ENCODE assay signal across 15 mouse cellular contexts in the genomic region with DNA sequence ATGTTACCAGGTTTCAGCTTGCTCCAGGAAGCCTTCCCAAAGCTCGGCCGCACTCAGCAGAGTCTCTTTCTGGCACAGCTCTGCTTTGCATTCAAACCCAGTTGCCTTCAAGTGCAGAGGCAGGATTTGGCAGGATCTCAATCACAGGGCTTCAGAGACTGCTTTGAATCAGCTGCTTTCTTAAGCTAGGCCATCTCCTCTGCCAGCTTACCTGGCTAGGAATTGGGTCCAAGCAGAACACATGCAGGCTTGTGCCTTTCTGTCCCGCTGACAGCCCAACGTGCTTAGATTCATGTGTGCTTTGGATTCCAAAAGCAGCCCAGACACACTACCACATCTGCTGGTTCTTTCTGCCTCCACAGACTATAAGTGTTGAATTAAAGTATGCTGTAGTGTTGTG. TPM values are rescaled to one million over a fixed set of nuclear protein-coding genes. Genes with fewer than 3 reads are reported as not detected.
DNase-seq lines count a peak whose midpoint lies in the region; ATAC-seq and TF ChIP-seq lines count a peak whose summit lies in the region.
"Had no signal": no experiment of that assay in that cellular context is flagged by ENCODE, and none has a peak within 500 bp of the region (broad histone marks: within the 10 kb centered on the region; RNA-seq: fewer than 3 reads in every experiment).

No protein-coding gene starts in this region.

- no peak overlapping the region for H3K27ac ChIP-seq in hindbrain, embryonic 16.5 days (ENCODE audit: low read depth, low read length)
- no peak overlapping the region for H3K27ac ChIP-seq in hindbrain, embryonic 10.5 days
- H3K27ac ChIP-seq in kidney, adult 2 months (ENCODE audit: insufficient read depth, low read depth, low read length): no peak overlapping the region
- H3K27ac ChIP-seq: heart, embryonic 13.5 days; limb, embryonic 13.5 days; macrophage; neural tube, embryonic 13.5 days had no signal

- ATAC-seq in hindbrain, embryonic 16.5 days: peak; percentile 90
- ATAC-seq: activated CD4-positive, CD25-positive, alpha-beta regulatory T cell, adult 4 months had no signal

- no peaks in the 10 kb centered on the region for H3K36me3 ChIP-seq in hindbrain, embryonic 16.5 days (ENCODE audit: control insufficient read depth, insufficient read depth, low read length)
- no peaks in the 10 kb centered on the region for H3K36me3 ChIP-seq in hindbrain, embryonic 10.5 days
- peaks cover 5% of the 10 kb centered on the region for H3K36me3 ChIP-seq in kidney, adult 2 months (ENCODE audit: control insufficient read depth, insufficient read depth, low read length)
- H3K36me3 ChIP-seq: neural tube, embryonic 13.5 days had no signal

- no peaks in the 10 kb centered on the region for H3K4me1 ChIP-seq in hindbrain, embryonic 16.5 days (ENCODE audit: control insufficient read depth, insufficient read depth, low read depth, low read length)
- H3K4me1 ChIP-seq in hindbrain, embryonic 10.5 days (replicated peaks): peaks cover 4% of the 10 kb centered on the region; the same call in 1 of the 2 replicates
- H3K4me1 ChIP-seq in kidney, adult 2 months (ENCODE audit: control insufficient read depth, insufficient read depth, low read length): no peaks in the 10 kb centered on the region
- H3K4me1 ChIP-seq: limb, embryonic 13.5 days; neural tube, embryonic 13.5 days had no signal

- no peak overlapping the region for H3K9ac ChIP-seq in hindbrain, embryonic 16.5 days (ENCODE audit: low read depth, low read length)
- H3K9ac ChIP-seq: heart, embryonic 13.5 days; limb, embryonic 13.5 days; neural tube, embryonic 13.5 days had no signal

- TF ChIP-seq POLR2A in kidney, adult 2 months (IDR thresholded peaks at IDR 0.05; ENCODE audit: low read depth, low read length): no peak

- no peaks in the 10 kb centered on the region for H3K9me3 ChIP-seq in hindbrain, embryonic 16.5 days (ENCODE audit: control insufficient read depth, low read length)
- H3K9me3 ChIP-seq in hindbrain, embryonic 10.5 days: no peaks in the 10 kb centered on the region
- H3K9me3 ChIP-seq: heart, embryonic 13.5 days; neural tube, embryonic 13.5 days had no signal

- no peaks in the 10 kb centered on the region for H3K27me3 ChIP-seq in hindbrain, embryonic 16.5 days (replicated peaks; ENCODE audit: control insufficient read depth, insufficient read depth, low read length)
- H3K27me3 ChIP-seq in hindbrain, embryonic 10.5 days (ENCODE audit: insufficient read depth, poor library complexity, severe bottlenecking): no peaks in the 10 kb centered on the region
- H3K27me3 ChIP-seq in kidney, adult 2 months (replicated peaks; ENCODE audit: control insufficient read depth, insufficient read depth, low read length): no peaks in the 10 kb centered on the region
- H3K27me3 ChIP-seq: heart, embryonic 13.5 days; limb, embryonic 13.5 days; neural tube, embryonic 13.5 days had no signal

- WGBS in hindbrain, embryonic 16.5 days: 65% methylated on average over 4 of the region's 4 CpGs
- WGBS in hindbrain, embryonic 10.5 days: 88% methylated on average over 4 of the region's 4 CpGs
- 94% methylated on average over 4 of the region's 4 CpGs for WGBS in kidney, adult 2 months

- no peak for TF ChIP-seq CTCF in kidney, adult 2 months (conservative IDR thresholded peaks at IDR 0.05; ENCODE audit: insufficient read depth, insufficient read length, low read depth, low read length)

- no peak for DNase-seq in hindbrain, embryonic 10.5 days (ENCODE audit: low spot score)
- DNase-seq in frontal cortex, adult 2 months (ENCODE audit: extremely low spot score in 1 of 2, low spot score in 1 of 2): peak; percentile 16 to 76
- peak; percentile 53 for DNase-seq in layer of hippocampus, adult 9-11 months
- peak; percentile 67 for DNase-seq in right cerebral cortex, adult 18-20 months
- DNase-seq in cerebellum, adult 11 months: no peak
- DNase-seq in kidney, adult 2 months: no peak
- DNase-seq in adrenal gland, adult (ENCODE audit: inconsistent age in 2 of 2, low spot score in 1 of 2): no peak
- DNase-seq: cerebellum, adult 11-12 months; kidney, adult 18-20 months had no signal

- no peak overlapping the region for H3K4me3 ChIP-seq in hindbrain, embryonic 16.5 days (ENCODE audit: low read length)
- no peak overlapping the region for H3K4me3 ChIP-seq in hindbrain, embryonic 10.5 days
- no peak overlapping the region for H3K4me3 ChIP-seq in kidney, adult 2 months (ENCODE audit: insufficient read depth, low read depth, low read length)
- H3K4me3 ChIP-seq: heart, embryonic 13.5 days; limb, embryonic 13.5 days; neural tube, embryonic 13.5 days had no signal

- H3K4me2 ChIP-seq in hindbrain, embryonic 16.5 days (ENCODE audit: low read length): no peak overlapping the region
- H3K4me2 ChIP-seq: heart, embryonic 13.5 days; limb, embryonic 13.5 days; neural tube, embryonic 13.5 days had no signal

RNA-seq across cellular contexts. Expression of a gene that starts 41.2 kb away (rescaled TPM):
- 0.25 and 0.27 TPM in 2 replicates for polyA plus RNA-seq in hindbrain, embryonic 16.5 days (2015; fragmentation: Nextera tagmentation; extraction: Ambion mirVana)
- polyA plus RNA-seq in hindbrain, embryonic 10.5 days (2016; fragmentation: Nextera tagmentation; extraction: Ambion mirVana): not detected in 2 replicates
- 2.9 and 3.7 TPM in 2 replicates for polyA plus RNA-seq in frontal cortex, adult 2 months (2012; rRNA removed)
- 1.0 and 1.3 TPM in 2 replicates for polyA plus RNA-seq in kidney, adult 2 months (2012; rRNA removed)
- polyA plus RNA-seq: neural tube, embryonic 13.5 days had no signal

Comparison
In these comparisons a context has a peak if more than half of its experiments do, and no peak if none do; other contexts are left out.
1. DNase-seq: peak in frontal cortex, adult 2 months (2 of 2), layer of hippocampus, adult 9-11 months (single experiment) and right cerebral cortex, adult 18-20 months (single experiment); none in hindbrain, embryonic 10.5 days (single experiment), cerebellum, adult 11 months (single experiment), kidney, adult 2 months (single experiment) and adrenal gland, adult (0 of 2).